Mouse (Mus musculus): ENCODE measurements around the gene Rab25. TPM values are rescaled to one million over a fixed set of nuclear protein-coding genes. Genes with fewer than 3 reads are reported as not detected.

The Rab25 gene
- total RNA-seq, 2 experiments from 2014 or later = 0.14 TPM; not detected in 1

DNA sequence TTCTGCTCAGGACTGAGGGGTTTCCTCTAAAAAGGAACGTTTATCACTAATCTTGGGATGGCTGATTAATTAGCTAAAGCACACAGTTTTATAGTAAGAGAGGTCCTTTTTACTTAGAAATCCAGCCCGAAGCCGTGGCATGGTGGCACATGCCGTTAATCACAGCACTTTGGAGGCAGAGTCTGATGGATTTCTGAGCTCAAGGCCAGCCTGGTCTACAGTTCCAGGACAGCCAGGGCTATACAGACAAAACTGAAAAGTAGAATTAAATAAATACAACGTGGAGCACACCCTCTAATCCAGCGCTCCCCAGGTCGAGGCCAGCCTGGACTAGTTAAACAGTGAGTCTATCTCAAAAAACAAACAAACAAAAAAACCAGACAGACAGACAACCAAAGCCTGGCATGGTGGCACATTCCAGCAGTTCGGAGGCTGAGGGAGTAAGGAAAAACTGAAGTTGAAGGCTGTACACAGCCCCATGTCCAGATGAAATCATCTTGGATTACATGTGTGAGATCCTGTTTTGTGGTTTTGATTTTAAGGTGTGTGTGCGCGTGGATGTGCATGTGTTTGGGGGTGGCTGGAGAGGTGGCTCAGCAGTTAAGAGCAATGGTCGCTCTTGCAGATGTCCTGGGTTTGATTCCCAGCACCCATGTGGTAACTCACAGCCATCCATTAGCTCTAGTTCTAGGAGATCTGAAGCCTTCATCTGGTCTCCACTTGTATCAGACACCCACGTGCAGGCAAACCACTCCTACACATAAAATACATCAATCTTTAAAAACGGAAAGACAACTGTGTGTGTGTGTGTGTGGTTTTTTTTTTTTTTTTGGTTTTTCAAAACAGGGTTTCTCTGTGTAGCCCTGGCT lies 37.4 kb downstream of the Rab25 start:
- ATAC-seq (replicated peaks; ENCODE audit: low FRiP score, low TSS enrichment, poor library complexity, severe bottlenecking) = no peak

DNA sequence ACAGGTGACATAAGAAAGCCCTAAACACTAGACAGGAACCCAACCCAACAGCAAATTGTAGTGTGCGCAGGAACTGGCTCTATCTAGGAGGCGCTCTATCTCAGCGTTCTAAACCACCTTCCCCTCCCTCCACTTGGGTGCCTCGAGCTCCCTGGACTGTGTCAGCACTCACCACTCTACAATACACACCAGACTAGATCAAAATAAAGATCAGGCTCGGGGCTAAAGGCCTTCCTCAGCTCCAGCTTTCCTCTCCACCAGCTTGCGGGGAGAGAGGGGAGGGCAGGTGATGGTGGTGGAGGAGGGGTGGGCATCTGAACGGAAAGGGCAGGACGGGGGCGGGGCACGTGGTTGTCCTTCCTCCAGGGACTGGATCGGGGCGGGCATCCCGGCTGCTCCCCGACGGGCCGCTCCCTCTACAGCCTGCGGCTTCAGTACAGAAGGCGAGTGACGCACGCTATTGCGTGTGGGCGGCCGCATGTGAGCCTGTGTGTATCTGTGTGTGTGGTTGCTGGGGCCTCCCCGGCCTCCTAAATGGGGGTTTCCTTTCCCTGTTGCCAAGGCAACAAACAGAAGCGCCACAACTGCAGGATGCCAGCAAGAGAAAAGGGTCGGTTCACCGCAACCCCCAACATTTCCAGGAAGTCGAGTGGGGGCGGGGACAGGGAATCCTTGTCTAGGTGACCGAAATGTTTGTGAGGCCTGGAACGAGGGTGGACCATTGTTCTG lies 38.2 kb downstream of the Rab25 start, which contains the start of gene Lmna:
Gene Lmna, minus strand, starts transcription at position 265 of the 729 bp plus-strand sequence.
- peak; percentile 94 for ATAC-seq (replicated peaks; ENCODE audit: low FRiP score, low TSS enrichment, poor library complexity, severe bottlenecking)

DNA sequence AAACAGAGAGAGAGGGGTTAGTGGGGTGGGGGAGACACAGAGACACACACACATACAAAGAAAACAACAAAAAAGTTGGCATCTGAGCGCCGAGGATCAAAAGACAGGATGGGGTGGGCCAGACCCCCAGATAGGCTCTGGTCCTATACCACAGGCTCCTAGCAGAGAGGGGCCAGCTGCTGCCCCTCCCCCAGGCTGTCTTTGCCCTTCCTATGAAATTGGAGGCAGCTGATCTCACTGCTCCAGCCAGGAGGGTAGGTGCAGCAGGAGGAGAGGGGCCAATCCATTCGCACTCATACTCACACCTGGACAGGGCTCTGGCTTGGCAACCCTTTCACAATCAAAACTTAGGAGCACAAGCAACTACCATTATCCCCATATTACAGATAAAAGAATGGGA lies 38.9 kb downstream of the Rab25 start:
- ATAC-seq (replicated peaks; ENCODE audit: low FRiP score, low TSS enrichment, poor library complexity, severe bottlenecking) = no peak

DNA sequence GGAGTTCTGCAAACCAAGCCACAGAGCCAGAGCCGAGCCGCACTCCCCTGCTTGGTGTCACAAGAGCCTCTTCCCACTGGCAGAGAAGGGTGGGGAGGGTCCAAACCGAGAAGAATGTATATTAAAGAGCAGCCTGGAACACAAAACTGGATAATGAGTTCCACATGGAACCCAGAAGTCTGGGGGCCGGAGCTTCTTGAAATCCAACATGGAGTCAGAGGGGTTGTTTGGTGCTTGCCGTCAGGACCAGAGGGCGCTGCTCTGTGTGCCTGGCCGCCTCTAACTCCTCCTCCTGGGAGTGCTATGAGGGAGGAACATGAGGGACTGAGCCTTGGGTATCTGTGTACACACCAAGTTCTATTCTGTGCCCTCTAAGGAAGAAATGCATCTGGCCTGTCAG lies 42.3 kb downstream of the Rab25 start:
- no peak for ATAC-seq (replicated peaks; ENCODE audit: low FRiP score, low TSS enrichment, poor library complexity, severe bottlenecking)

DNA sequence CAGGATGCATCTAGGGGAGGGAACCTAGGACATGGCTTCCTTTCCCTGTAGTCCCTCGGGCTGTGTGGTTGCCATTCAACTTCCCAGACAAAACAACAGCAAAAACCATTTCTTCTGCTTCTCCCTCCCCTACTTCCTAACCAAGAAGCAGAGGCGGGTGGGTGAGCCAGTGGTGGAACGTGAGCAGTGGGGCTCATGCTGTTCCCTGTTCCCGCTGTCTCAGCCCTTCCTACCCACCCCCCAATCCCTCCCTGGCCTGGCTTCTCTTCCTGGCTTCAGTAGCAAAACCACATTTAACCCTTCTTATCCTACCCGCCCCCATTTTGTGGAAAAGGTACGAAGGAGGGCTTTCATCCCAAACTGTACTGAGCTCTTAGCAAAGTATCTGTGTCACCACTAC lies 43.0 kb downstream of the Rab25 start:
- ATAC-seq (replicated peaks; ENCODE audit: low FRiP score, low TSS enrichment, poor library complexity, severe bottlenecking) = no peak

DNA sequence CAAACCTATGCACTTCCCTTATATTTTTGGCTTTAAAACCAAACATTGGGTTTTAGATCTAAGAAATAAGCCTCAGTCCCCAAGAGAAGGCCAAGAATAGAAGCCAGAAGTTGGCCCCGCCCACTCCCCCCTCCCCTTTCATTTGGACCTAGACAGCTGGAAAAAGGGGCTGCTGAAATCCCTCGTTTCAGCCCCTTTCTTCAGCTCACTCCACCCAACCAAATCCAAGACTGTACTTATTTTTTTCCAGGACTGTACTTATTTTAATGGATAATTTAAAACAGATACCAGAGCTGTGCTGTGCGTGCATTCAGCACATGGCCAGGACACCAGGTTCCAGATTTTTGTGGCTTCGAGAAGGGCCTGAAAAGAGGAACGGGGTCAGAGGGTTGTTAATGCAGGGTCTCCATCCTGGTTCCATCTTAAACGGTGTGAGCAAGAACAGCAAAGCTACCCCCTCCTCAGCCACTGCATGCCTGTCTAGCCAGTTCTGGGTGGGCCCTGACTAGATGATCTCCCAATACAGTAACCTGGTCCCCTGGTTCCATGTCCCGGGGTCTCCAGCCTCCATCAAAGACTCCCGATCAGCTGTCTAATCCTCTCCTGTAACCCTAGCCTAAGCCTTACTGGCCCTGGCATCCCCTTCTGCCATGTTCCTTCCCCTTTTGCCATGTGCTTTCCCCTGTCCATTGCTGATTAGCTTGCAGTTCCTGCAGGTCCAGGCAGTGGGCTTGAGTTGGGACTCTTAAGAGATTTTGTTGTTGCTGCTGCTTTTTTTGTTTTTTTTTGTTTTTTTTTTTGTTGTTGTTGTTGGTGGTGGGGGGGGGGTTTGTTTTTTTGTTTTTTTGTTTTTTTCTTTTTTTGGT lies 44.0 kb downstream of the Rab25 start:
- ATAC-seq (replicated peaks; ENCODE audit: low FRiP score, low TSS enrichment, poor library complexity, severe bottlenecking) = no peak

DNA sequence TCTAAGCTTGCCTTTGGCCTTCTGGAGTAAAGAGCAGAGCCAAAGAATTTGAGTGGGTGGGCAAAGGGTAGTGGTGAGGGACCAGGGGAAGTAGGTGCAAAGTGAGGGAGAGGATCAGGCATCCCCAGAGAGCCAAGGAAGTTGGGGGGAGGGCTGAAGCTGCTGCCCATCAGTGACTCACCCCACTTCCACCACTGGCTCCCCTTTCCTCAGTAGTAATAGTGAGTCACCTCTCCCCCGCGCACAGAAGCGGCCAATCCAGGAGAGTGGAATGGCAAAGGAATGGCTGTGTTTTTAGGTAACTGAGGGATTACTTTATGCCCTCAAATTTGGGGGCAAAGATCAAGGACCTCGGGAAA lies 44.6 kb downstream of the Rab25 start:
- no peak for ATAC-seq (replicated peaks; ENCODE audit: low FRiP score, low TSS enrichment, poor library complexity, severe bottlenecking)

DNA sequence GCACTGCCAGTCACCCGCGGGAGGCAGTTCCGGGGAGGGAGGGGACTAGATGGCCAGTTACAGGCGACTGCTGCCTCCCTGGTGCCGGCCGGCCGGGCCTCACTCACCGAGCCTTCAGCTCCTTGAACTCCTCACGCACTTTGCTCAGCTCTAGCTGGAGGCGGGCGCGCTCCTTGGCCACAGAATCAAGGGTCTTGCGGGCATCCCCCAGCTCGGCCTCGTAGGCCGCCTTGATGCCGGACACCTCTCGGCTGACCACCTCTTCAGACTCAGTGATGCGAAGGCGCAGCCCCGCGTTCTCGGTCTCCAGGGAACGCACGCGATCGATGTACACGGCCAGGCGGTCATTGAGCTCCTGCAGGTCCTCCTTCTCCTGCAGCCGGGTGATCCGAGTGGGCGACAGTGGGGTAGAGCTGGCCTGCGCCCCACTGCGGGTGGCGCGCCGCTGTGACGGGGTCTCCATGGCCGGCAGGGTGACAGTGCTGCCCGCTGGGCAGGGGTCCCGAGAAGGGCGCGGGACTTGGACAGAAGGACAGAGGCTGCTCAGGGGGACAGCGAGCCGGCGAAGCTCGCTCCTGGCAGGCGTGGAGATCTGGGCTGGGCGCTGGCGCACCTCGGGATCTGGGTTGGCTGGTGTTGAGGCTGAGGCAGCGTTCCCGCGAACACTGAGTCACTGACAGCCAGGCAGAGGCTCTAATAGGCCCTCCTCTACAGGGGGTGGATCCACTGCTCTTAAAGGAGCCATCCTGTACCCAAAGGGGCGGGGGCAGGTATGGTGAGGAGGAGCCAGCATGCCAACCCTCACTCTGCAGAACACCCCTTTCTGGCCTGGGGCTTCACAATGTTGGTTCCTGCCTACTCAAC lies 45.2 kb downstream of the Rab25 start:
- ATAC-seq (replicated peaks; ENCODE audit: low FRiP score, low TSS enrichment, poor library complexity, severe bottlenecking) = peak; percentile 95

DNA sequence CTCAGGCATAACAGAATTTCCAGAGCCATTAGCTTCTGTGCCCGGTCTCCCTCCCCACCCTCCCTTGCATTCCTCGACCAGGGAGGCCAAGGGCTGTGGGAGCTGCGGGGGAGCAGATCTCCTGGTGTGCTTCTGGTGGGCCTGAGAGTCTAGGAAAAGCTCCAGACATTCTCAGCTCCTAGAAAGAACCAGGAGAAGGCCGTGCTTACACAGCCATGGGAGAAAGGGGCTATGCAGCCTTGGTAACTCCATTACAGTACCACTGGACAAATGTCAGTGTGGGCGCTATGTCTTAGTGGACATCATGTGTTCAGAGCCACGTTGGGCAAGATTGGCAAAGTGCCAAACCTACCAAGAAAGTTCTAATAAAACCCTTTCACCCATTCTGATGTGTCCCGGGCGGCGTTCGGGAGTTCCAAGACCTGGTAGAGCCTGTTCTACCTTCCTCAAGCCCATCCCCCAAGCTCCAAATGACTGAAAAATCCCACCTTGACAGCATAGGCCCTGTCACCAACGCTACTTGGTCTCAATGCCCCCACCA lies 46.0 kb downstream of the Rab25 start:
- ATAC-seq (replicated peaks; ENCODE audit: low FRiP score, low TSS enrichment, poor library complexity, severe bottlenecking) = no peak

DNA sequence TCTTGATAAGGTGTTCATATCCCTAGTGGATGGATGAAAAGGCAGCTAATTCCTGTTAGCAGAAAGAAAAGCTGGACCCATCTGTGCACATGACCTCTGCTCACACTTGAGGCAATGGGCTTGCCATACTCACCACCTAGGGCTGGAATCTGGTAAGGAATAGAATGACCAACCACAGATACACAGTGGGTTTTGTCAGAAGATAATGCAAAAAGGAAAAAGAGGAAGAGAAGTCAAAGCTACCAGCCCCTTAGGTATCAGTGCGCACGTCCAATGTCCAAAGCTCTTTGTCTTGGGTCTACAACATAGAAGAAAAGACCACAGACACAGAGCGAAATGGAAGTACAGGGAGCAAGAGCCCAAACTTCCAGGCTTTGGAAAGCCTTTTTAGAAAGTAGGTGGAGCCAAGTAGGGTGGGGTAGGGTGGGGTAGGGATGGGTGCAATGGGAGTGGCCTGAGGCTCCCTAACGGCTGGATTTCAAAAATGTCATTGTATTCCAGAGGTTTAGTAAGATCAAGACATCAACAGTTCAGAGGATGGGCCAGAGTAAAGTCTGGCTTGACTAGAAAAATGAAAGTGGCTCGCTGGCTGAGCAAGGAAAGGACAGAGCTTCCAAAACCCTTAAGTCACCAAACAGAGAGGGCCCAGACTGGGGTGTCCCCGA lies 46.6 kb downstream of the Rab25 start:
- ATAC-seq (replicated peaks; ENCODE audit: low FRiP score, low TSS enrichment, poor library complexity, severe bottlenecking) = no peak

DNA sequence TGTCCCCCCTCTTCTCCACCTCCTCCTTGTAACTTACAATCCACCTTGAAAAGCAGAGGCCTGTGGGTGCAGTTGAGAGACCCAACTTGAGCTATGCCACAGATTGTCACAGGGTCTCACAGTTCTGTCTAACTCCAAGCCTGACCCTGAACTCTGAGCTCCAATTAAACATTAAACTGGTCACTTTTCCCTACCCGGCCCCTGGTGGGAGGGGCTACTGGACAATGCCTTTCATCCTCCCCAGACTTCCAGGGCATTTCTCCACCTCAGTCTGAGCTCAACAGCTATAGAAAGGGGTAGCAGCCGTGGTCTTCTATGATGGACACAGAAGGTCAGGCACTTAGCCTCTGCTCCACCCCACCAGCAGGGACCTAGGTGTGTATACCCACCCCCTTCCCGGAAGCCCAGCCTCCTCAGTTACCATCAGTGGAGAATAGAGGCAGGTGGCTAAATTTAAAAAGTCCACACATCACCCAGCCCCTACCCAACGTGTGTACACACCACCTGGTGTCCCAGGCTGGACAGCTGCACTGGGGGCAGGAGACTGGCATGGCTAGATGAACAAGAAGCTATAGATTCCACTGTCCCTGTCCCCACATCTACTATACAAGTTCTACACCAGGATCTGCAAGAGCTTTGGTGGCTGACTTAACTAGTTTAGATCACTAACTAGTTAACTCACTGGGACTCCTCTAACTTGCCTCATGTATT lies 47.3 kb downstream of the Rab25 start:
- ATAC-seq (replicated peaks; ENCODE audit: low FRiP score, low TSS enrichment, poor library complexity, severe bottlenecking) = no peak

DNA sequence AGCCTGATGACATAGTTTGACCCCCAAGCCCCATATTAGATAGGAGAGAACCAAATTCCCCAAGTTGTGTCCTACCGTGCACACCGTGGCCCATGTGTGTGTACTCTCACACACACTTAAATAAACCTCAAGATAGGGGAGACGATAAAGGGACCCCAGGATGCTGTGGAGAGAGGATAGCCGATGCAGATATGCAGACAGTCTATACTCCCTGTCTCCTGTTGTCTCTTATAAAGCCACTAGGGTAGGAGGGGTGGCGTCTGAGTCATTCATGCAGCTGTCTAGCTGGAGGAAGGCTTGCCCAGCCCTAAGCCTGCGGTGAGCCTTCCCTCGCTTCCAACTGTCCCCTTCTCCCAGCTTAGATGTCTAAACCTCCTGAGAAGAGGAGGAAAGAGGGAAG lies 48.0 kb downstream of the Rab25 start:
- peak; percentile 35; the same call in 1 of the 2 replicates for ATAC-seq (replicated peaks; ENCODE audit: low FRiP score, low TSS enrichment, poor library complexity, severe bottlenecking)

DNA sequence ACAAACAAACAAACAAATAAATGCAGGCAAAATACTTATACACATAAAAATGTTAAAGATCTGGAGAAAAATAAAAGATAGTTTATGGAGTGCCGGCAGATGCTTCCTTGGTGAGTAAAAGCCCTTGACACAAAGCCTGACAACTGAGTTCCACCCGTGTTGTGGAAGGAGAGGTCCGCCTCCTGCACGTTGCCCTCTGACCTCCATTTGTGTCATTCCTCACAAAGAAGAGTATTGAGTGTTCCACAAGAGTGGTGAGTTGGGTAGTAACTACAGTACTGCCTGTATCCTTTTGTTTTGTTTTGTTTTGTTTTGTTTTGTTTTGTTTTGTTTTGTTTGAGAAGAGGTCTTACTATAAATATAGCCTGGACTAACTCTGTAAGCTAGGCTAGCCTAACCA lies 48.5 kb downstream of the Rab25 start:
- no peak for ATAC-seq (replicated peaks; ENCODE audit: low FRiP score, low TSS enrichment, poor library complexity, severe bottlenecking)

DNA sequence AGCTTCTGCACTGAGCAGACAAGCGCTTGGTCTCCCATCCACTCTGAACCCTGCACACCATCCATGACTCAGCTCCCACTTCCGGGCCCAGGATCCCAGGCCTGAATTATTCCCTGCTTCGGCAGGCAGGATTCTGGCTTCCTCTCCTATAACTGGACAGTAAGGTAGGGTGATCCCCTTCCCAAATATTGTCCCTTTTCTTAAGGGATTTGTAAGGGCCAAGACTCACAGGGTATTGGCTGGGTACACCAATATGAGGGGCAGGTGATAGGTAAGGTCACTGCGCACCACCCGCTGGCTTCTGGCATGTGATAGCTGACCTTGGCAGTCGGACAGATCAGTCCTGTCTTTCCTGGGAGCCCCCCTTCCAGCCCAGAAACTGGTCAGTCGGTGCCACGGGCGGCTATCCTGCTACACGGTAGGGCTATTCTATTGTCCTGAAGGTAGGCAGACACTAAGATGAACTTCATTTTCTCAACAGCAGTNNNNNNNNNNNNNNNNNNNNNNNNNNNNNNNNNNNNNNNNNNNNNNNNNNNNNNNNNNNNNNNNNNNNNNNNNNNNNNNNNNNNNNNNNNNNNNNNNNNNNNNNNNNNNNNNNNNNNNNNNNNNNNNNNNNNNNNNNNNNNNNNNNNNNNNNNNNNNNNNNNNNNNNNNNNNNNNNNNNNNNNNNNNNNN lies 52.2 kb downstream of the Rab25 start:
- no peak for ATAC-seq (replicated peaks; ENCODE audit: low FRiP score, low TSS enrichment, poor library complexity, severe bottlenecking)

DNA sequence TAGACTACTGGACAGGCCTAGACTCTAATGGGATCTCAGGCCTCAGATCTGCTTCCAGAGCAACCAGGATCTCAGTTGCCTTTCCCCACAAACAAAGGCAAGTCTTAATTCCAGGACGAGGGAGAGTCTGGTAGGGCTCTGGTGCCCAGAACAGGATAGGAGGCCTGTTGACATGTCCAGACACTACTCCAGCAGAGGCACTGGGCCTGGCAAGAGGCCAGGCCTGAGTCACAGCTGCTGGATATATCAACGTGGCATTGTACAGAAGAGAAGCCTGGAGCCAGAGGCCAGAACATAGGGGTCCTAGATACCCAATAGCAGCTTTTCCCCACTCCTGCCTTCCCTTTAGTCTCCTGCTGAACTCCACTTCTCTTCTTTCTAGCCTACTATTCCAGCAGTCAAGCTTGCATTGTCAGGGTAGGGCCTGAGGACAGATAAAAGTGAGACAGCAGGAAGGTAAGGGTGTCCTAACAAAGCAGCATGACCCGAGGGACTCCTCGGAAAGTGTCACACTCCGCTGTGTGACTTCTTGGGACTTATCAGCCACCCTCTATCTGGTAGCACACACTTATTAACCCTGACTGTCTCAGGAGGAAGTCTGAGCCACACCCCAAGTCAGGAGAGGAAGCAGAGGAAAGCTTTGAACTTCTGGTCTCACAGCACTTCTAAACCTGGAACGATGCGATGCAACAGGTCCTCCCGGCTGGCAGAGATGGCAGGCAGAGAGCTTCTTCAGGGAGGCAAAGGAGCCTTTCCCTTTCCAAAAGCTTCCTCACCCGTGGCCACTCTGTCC lies 53.1 kb downstream of the Rab25 start:
- peak; percentile 54 for ATAC-seq (replicated peaks; ENCODE audit: low FRiP score, low TSS enrichment, poor library complexity, severe bottlenecking)

All from megakaryocyte-erythroid progenitor cell, adult 5-6 weeks (primary cell).